Mouse (Mus musculus): ENCODE data around the gene Ets1.

DNA sequence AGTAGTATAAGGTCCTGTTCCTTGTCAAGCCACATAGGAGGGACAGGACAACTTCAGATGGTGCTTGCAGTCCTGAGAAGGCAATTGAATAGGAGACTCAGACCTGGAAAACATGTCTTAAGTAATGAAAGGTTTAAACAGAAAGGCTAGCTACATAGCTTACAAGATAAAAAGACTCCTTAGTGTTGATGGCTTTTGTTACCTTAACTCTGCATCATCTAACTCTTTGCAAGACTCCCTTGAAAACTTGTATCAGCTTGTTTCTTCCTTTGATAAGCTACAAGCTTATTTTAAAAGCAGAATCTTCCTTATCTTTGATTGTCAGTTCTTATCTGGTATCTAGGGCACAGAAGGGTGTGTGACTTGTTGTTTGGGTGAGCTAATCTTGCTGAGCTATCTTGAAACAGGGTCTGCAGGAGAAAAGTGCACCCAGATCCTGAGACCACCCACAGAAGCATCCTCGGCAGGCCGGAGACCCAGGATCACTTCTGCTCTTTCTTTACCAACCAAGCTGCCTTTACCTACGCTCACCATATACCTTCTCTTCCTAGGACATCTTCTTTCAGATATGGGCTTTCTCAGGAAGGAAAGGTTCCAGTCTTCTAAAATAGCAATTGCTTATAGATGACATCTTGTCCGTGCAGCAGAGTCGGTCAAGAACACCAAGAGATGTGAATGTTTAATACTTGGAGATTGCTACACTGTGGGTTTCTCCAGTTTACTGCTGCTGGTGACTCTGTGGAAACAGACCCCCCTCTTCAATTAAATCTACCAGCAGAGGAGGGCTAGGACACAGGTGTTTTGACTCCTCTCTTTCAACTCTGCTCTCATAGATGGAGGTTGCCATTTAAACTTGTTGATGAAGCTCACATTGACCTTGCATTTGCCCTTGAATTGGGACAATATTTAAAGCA is 19.2 kb upstream of the Ets1 start:
- TF ChIP-seq POLR2A (IDR thresholded peaks at IDR 0.05; ENCODE audit: borderline replicate concordance, control insufficient read depth, low read depth, low read length) (no peak), CTCF (IDR thresholded peaks at IDR 0.05; ENCODE audit: control insufficient read depth, insufficient read depth, low read length) (no peak)

Measured in bone marrow, adult 2 months (tissue).